Mouse (Mus musculus) R1 (cell line): ENCODE data around the gene Rnft2.

Source experiments
- DNase-seq: peaks from one replicate; pipeline ENCODE4 v3.0.0-alpha.2; 2018; ENCODE audit warnings: low read depth, low spot score

Rnft2 gene

GRCm38 (mm10) chr5:118244606-118245443, at the start of gene Rnft2, which contains the start of gene 2410131K14Rik:
TSS of gene Rnft2 (minus strand) at chr5:118245116.
TSS of gene 2410131K14Rik (plus strand) at chr5:118245227.
- DNase-seq: peak; percentile 100

DNA sequence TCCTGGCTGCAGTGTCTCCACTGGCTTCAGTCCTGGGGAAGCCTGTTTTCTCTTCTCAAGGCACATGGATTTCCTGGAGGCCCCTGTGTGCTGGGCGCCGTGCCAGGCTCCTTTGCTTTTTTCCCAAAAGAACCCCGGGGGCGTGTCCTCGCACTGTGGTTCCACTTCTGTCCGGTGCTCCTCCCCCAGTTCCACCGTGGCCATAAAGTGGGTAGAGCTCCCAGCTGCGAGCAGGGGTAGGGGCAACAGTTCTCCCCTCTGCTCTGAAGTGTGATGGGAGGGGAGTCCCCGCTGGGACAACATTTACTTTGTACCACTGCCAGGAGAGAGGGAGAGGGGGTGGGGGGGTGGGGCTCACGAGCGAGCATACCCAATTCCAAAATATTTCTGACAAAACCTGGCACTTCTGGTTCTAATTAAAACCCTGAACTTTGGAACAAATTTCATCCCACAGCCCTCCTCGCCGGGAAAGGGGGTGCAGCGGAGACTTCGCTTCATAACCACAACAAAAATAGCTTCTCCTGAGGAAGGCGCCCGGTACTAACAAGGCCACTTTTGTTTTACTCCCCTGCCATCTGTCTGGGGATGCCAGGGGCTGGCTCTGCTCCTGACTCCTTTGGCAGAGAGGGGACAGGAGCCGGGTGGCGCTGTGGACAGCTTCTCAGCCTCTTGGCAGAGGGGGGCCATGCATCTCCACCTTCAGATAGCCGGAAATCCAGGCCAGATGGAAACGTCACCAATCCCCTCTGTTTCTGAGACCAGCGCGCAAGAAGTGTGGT, 49.4 kb upstream of the Rnft2 start:
- DNase-seq: peak; percentile 54

DNA sequence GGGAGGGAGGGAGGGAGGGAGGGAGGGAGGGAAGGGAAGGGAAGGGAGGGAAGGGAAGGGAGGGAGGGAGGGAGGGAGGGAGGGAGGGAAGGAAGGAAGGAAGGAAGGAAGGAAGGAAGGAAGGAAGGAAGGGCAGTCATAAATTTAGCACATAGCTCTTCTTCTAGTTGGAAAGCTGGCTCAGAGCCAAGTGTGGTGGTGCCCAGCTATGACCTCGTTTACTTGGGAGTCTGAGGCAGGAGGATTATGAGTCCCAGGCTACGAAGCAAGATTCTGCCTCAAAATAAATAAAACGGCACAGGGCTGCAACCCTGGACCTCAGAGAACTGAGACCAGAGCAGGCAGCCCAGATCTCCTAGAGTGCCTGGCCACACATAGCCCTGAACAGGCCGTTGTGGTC, 47.6 kb upstream of the Rnft2 start:
- DNase-seq: no peak

DNA sequence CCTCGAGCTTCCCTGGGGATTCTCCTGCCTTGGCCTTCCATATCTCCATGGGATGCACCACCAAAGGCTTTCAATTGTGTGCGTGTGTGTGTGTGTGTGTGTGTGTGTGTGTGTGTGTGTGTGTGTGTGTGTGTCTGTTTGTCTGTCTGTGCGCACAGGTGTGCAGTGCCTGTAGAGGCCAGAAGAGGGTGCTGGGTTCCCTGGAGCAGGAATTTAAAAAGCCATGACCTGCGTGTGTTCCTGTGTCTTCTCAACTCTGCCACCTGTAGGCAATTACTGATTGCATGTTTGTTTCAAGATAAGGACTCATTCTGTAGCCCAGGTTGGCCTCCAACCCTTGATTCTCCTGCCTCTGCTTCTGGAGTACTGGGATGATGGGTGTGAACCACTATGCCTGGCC, 46.5 kb upstream of the Rnft2 start:
- DNase-seq: peak; percentile 89

GRCm38 (mm10) chr5:118277741-118278495, 33.0 kb upstream of the Rnft2 start:
- peak; percentile 80 for DNase-seq

- DNase-seq: no peak
Measured at GRCm38 (mm10) chr5:118276711-118277110, 31.8 kb upstream of the Rnft2 start.

- no peak for DNase-seq
Measured at GRCm38 (mm10) chr5:118276281-118276680, 31.4 kb upstream of the Rnft2 start.

GRCm38 (mm10) chr5:118274546-118274945, 29.6 kb upstream of the Rnft2 start:
- DNase-seq: no peak

DNA sequence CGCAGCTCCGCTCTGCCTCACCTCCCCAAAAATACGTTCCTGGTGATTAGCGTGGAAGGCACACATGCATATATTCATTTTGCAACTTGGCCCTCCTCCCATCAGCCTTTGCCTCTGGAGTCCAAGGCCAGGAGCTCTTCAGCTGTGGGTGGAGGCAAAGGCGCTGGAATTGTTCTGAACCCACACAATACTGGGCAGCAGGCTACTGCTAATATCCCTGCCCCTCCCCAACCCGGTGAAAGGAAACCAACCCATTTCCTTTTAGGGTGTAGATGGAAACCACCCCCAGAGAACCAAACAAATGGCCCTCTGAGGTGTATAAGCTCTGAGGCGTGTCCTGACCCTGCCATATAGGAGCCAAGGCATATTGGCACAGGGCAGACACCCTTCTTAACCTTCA, 28.5 kb upstream of the Rnft2 start:
- no peak for DNase-seq

- DNase-seq: no peak
Measured at GRCm38 (mm10) chr5:118271449-118272110, 26.7 kb upstream of the Rnft2 start.

DNA sequence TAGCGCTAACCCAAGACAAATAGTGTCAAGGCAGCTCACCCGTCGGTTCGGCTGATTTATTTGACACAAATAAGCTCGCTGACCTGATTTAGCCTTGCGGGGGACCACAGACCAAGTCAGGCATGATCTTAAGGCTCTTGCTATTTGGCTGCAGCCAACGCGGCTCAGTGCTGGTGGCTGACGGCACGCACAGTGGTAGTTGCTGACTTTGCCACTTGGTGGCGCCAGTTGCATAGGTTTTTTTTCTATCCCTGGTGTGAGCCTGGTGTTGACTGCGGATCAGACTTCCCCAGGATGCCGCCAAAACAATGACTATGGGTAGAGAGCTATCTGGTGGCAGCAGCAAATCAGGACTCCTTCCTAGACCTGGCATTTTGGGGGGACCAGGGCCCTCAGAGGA, 24.1 kb upstream of the Rnft2 start:
- DNase-seq: peak; percentile 80

DNA sequence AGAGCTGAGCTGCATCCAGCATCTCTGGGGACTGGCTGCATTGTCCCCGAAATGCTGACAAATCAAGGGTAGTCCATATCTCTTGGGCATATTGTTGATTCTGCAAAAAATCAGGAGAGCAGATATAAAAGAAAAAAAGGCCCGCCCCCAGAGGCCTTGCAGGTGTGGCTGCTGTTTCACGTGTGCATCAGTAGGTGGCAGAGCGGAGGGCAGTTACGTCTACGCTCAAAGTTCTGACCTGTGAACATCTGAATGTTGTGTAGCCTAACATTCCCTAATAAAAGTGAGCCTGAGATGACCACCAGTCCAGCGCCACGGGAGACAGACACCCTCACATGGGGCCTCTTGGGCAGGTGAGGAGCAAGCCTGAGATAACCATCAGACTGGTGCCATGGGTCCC, 21.4 kb upstream of the Rnft2 start:
- DNase-seq: peak; percentile 69

GRCm38 (mm10) chr5:118265366-118265765, 20.4 kb upstream of the Rnft2 start:
- no peak for DNase-seq

GRCm38 (mm10) chr5:118264279-118264678, 19.4 kb upstream of the Rnft2 start:
- no peak for DNase-seq

- no peak for DNase-seq
Measured at GRCm38 (mm10) chr5:118262418-118262817, 17.5 kb upstream of the Rnft2 start.

DNA sequence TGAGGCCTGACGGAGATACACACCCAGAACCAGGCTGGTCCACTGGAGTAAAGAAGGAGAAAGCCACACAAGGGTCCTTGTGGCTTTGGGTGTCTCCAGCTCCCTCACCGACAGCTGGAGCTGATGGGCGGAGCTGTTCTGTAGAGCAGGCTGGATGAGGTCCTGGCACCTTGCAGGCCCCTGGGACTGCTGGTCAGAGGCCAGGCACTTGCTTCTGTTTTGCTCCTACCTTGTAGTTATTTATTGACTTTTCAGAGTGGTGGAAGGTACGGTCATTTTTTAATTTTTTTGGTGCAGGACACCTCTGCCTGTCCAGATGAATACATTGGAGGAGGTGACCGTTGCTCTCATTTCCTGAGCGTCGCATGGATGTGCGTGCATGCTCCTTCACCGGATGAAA, 16.3 kb upstream of the Rnft2 start:
- no peak for DNase-seq

- DNase-seq: no peak
Measured at GRCm38 (mm10) chr5:118260642-118261041, 15.7 kb upstream of the Rnft2 start.

- no peak for DNase-seq
Measured at GRCm38 (mm10) chr5:118260055-118260454, 15.1 kb upstream of the Rnft2 start.

DNA sequence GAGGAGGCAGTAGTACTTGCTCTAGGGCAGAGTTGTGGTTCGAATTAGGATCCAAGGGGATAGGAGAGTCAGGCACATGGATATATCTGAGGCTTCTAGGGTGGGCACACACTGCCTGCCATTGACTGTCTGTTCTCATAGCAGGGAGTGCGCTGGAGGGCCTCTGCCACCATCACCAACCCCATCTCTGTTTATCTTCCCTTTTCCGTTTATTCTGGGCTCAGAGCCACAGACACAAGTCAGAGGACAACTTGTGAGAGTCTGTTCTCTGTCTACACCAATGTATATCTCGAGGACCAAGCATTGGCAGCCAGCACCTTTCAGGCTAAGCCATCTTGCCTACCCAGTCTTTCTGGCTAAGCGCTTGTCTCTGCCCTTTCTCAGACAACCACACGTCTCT, 14.7 kb upstream of the Rnft2 start:
- DNase-seq: no peak

- no peak for DNase-seq
Measured at GRCm38 (mm10) chr5:118259152-118259551, 14.2 kb upstream of the Rnft2 start.

- DNase-seq: peak; percentile 51
Measured at GRCm38 (mm10) chr5:118256981-118257380, 12.1 kb upstream of the Rnft2 start.
